In the genomic region with DNA sequence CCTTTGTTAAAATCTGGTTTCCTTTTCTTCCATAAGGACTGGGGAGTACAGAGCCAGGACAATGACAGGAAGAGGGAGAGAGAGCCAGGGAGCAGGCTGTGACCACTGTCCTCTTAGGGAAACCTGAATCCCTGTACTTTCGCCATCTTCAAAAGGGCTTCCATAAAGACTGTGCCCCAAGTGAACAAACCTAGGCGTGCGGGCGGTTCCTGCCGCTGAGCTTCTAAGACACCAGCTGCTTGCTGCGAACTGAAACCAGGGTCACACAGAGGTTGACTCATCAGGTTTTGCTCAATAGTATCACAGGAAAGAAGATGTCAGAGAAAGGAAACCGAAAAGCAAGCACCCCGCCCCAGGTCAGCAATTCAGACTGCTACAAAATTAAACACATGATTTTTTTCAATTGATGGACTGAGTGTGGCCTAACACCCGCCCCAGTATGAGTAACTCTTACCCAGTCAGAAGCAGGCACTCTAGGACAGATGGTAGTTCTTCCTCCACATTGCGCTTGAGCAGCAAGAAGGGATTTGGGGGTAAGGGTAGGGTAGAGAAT, we compare ENCODE assay signal across 9 mouse cellular contexts. TPM values are rescaled to one million over a fixed set of nuclear protein-coding genes. Genes with fewer than 3 reads are reported as not detected.
DNase-seq lines count a peak whose midpoint lies in the region; ATAC-seq lines count a peak whose summit lies in the region.
"Had no signal": no experiment of that assay in that cellular context is flagged by ENCODE, and none has a peak within 500 bp of the region (broad histone marks: within the 10 kb centered on the region; RNA-seq: fewer than 3 reads in every experiment).

No protein-coding gene starts in this region.

- H3K36me3 ChIP-seq in forebrain, embryonic 10.5 days (replicated peaks): no peaks in the 10 kb centered on the region
- H3K36me3 ChIP-seq: liver, embryonic 13.5 days had no signal

- H3K27ac ChIP-seq in forebrain, embryonic 10.5 days: no peak overlapping the region
- H3K27ac ChIP-seq: liver, embryonic 13.5 days had no signal

- H3K9me3 ChIP-seq in forebrain, embryonic 10.5 days: no peaks in the 10 kb centered on the region
- H3K9me3 ChIP-seq: liver, embryonic 13.5 days had no signal

- ATAC-seq in CD4-positive, CD25-positive, alpha-beta regulatory T cell, adult 4 months: peak; percentile 92

- no peaks in the 10 kb centered on the region for H3K27me3 ChIP-seq in forebrain, embryonic 10.5 days (ENCODE audit: poor library complexity, severe bottlenecking)
- H3K27me3 ChIP-seq: liver, embryonic 13.5 days had no signal

- no peaks in the 10 kb centered on the region for H3K4me1 ChIP-seq in forebrain, embryonic 10.5 days
- H3K4me1 ChIP-seq: liver, embryonic 13.5 days had no signal

- WGBS in forebrain, embryonic 10.5 days: 88% methylated on average over 10 of the region's 10 CpGs

- H3K4me3 ChIP-seq in forebrain, embryonic 10.5 days: no peak overlapping the region
- H3K4me3 ChIP-seq: liver, embryonic 13.5 days had no signal

- peak; percentile 45 for DNase-seq in adrenal gland, adult 8-10 months
- DNase-seq in heart, postnatal 4 days: peak; percentile 22
- peak; percentile 47 for DNase-seq in lung, postnatal 10 days
- peak; percentile 45 for DNase-seq in thymus, postnatal 14 days
- DNase-seq in forebrain, embryonic 10.5 days (ENCODE audit: extremely low spot score, low spot score): no peak
- DNase-seq in frontal cortex, postnatal 10 days (ENCODE audit: low spot score in 2 of 2): no peak
- DNase-seq in embryo, embryonic 10 days (ENCODE audit: low spot score): no peak
- DNase-seq: liver, embryonic 13.5 days had no signal

RNA-seq across cellular contexts. Expression of gene Acod1, which starts 13.4 kb away (rescaled TPM):
- polyA plus RNA-seq in CD4-positive, CD25-positive, alpha-beta regulatory T cell, adult 4 months (2017; shearing (Covaris generic)): under 1 TPM; 0.16 to 0.23 TPM
- under 1 TPM in 1 of 4 experiments, not detected in 3; 0.20 TPM for total RNA-seq in adrenal gland, adult 8-10 months (2022)
- total RNA-seq in heart, postnatal 4 days (2021): not detected
- not detected in 2 replicates for polyA plus RNA-seq in forebrain, embryonic 10.5 days (2016; fragmentation: Nextera tagmentation; extraction: Ambion mirVana)

RNA-seq across cellular contexts. Expression of gene Cln5, which starts 36.7 kb away (rescaled TPM):
- 10 to 100 TPM; 16.4 to 19.2 TPM for polyA plus RNA-seq in CD4-positive, CD25-positive, alpha-beta regulatory T cell, adult 4 months (2017; shearing (Covaris generic))
- total RNA-seq in adrenal gland, adult 8-10 months (2022): 10 to 100 TPM; 25.5 to 36.2 (median 31.6) TPM
- total RNA-seq in heart, postnatal 4 days (2021): 10 to 100 TPM; 17.8 to 18.3 TPM
- polyA plus RNA-seq in forebrain, embryonic 10.5 days (2016; fragmentation: Nextera tagmentation; extraction: Ambion mirVana): 26.2 and 26.5 TPM in 2 replicates

RNA-seq across cellular contexts. Expression of gene Kctd12, which starts 50.9 kb away (rescaled TPM):
- 1 to 10 TPM; 1.0 to 1.6 TPM for polyA plus RNA-seq in CD4-positive, CD25-positive, alpha-beta regulatory T cell, adult 4 months (2017; shearing (Covaris generic))
- total RNA-seq in adrenal gland, adult 8-10 months (2022): 10 to 100 TPM; 26.3 to 37.8 (median 34.1) TPM
- total RNA-seq in heart, postnatal 4 days (2021): 10 to 100 TPM; 58.2 to 58.8 TPM
- polyA plus RNA-seq in forebrain, embryonic 10.5 days (2016; fragmentation: Nextera tagmentation; extraction: Ambion mirVana): 2.1 and 3.1 TPM in 2 replicates

Comparison
In these comparisons a context has a peak if more than half of its experiments do, and no peak if none do; other contexts are left out.
1. DNase-seq: peak in adrenal gland, adult 8-10 months (single experiment), heart, postnatal 4 days (single experiment), lung, postnatal 10 days (single experiment) and thymus, postnatal 14 days (single experiment); none in forebrain, embryonic 10.5 days (single experiment), frontal cortex, postnatal 10 days (0 of 2) and embryo, embryonic 10 days (single experiment).